Mouse (Mus musculus) brain, embryonic 18.5 days (tissue): Measurements from ENCODE around the gene Gm2431.
"Not testable (repeated sequence)": the region's sequence is repeated elsewhere in the genome, so short reads cannot be mapped to it uniquely, and the experiment has no call there.

Source experiments
- DNase-seq: peaks from one replicate; pipeline ENCODE4 v3.0.0-alpha.2; 2012; ENCODE audit warnings: low read depth, low spot score

Gene Gm2431

DNA sequence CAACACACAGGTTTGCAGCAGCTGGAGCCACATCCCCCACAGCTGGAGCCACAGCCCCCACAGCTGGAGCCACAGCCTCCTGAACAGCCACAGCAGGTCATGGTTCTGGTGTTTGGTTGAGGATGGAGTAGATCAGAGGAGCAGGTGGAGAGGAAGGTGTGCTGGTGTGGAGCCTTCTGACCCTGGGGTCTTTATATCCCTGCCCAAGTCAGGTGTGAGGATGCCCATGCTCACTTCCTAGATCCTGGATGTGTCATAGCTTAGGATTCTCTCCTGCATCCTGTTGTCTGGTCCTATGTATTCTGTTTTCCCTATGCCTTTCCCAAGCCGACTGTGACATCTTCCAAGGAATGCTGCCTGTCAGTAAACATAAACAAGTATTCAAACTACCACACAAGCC is at the start of gene Gm2431:
Gene Gm2431, minus strand, starts transcription at position 101 of the 400 bp plus-strand sequence.
- DNase-seq, result not testable (repeated sequence)

DNA sequence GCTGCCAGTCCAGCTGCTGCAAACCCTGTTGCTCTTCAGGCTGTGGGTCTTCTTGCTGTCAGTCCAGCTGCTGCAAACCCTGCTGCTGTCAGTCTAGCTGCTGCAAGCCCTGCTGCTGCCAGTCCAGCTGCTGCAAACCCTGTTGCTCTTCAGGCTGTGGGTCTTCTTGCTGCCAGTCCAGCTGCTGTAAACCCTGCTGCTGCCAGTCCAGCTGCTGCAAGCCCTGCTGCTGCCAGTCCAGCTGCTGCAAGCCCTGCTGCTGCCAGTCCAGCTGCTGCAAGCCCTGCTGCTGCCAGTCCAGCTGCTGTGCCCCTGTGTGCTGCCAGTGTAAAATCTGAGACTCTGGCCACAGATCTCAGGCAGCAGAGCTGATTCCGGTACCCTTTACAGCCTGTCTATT is 45.8 kb upstream of the Gm2431 start:
- DNase-seq, result not testable (repeated sequence)

DNA sequence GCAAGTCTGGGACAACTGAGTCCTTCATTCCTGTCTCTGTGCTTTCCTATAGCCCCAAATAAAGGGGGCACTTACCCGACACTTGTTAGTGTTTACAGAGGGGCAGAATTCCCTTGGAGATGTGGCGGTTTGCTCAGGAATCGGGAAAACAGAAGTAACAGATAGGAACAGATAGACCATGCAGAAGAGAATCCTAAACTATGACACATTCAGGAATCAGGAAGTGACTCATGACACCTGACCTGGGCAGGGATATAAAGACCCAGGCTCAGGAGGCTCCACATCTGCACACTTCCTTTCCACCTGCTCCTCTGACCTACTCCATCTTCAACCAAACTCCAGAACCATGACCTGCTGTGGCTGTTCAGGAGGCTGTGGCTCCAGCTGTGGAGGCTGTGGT is 45.1 kb upstream of the Gm2431 start, which contains the start of gene Krtap5-4:
Gene Krtap5-4, plus strand, starts transcription at position 301 of the 400 bp plus-strand sequence.
- no peak for DNase-seq

DNA sequence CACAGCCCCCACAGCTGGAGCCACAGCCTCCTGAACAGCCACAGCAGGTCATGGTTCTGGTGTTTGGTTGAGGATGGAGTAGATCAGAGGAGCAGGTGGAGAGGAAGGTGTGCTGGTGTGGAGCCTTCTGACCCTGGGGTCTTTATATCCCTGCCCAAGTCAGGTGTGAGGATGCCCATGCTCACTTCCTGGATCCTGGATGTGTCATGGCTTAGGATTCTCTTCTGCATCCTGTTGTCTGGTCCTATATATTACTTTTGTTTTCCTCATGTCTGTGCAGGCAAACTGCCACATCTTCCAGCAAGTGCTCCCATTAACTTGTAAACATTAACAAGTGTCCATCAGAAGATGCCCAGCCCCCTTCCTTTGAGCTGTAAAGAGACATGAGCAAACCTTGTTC is 38.9 kb upstream of the Gm2431 start, which contains the start of gene Krtap5-1:
Gene Krtap5-1, minus strand, starts transcription at position 101 of the 400 bp plus-strand sequence.
- not testable (repeated sequence) for DNase-seq

DNA sequence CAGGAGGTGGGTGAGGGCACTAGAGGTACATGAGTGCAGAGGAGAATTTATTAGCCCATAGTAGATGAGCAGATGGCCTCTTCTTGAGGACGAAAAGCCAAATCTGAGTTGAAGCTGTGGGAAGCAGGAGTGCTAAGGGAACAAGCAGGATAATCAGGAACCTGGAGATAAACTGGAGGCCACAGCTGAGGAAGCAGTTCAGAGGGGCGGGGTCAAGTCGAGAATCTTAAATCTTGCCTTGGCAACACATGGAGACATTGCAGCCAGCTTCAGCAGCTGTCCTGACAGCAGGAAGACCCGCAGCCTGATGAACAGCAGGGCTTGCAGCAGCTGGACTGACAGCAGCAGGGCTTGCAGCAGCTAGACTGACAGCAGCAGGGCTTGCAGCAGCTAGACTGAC is 38.0 kb upstream of the Gm2431 start:
- DNase-seq, result not testable (repeated sequence)

DNA sequence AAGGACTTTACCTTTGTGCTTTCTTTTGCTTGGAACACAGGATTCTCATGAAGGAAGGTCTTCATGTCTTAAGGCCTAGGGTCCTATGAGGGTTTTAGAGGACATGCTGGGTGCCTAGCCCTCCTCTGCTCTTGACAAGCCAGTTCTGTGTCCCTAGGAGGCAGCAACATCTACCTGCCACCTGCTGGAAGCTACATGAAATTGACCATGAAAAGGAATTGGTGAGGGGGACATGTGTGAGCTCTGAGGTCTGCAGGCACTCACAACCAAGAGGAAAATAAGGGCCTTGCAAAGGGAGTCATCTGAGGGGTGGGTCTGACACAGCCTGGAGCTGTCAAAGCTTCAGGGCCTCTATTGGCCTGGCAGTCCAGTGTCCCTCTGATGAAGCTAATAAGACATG is 37.3 kb upstream of the Gm2431 start:
- no peak for DNase-seq

DNA sequence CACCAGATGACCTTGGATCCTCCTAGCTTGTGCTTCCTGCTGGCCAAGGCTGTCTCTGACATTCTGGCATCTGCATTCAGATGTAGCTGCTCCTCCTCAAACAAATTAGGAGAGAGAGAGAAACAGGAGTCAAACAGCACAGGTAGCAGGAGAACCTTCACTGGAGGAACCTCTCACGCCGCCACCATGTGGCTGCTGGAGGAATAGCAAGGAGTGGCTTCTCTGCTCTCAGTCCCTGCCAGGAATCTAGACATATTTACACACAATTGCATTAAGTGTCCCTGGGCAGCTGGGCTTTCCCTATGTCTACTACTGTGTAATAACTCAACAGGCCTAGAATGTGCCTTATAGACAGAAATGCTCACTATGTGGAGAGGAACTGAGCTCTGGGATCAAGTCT is 35.7 kb upstream of the Gm2431 start:
- not testable (repeated sequence) for DNase-seq

DNA sequence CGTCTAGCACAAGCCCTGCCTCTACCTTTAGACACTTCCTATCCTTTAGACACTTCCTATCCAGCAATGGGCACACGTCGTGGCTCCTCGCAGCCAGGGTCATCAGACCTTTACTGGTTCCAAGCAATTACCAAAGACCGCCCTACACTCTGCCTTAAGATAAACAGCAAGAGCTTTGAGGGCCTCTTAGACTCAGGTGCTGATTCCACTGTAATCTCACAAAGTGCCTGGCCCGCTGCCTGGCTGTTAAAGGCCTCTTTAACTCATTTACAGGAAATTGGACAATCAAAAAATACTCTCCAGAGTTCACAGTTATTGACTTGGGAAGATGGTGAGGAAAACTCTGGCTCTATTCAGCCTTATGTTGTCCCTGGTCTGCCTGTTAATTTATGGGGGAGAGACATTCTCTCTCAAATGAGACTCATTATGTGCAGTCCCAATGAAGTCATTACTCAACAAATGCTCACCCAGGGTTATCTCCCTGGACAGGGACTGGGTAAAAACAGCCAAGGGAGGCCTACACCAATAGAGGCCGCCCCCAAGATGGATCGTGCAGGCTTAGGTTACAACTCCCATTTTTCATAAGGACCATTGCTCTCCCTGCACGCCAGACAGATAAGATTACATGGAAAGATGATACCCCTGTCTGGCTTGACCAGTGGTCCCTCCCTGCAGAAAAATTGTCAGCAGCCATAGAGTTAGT is 27.9 kb upstream of the Gm2431 start:
- not testable (repeated sequence) for DNase-seq

DNA sequence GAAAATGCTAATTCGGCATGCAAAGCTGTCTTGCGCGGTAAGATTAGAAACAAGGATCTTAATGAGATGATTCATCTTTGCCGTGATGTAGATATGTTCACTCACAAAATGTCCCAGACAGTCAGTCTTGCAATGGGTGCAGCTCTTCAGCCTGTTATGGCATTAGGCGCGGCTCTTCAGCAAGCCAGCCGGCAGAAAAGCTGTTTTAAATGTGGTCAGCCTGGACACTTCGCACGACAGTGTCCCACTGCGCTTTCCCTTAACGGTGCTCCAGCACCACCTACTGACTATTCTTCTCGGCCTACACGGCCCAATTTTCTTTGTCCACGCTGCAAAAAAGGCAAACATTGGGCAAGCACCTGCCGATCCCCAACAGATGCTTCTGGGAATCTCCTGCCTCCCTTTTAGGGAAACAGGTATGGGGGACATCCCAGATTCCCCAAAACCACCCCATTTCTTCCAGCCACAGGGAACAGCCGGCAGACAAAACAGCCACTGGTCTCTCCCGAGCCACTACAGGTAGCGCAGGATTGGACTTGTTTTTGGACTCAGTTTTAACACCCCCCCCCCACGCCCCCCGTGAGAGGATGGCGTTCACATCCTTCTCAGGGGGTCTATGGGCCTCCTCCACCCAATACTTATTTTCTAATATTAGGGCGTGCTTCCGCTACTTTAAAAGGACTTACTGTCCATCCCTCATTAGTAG is 27.1 kb upstream of the Gm2431 start:
- DNase-seq, result peak; percentile 22

DNA sequence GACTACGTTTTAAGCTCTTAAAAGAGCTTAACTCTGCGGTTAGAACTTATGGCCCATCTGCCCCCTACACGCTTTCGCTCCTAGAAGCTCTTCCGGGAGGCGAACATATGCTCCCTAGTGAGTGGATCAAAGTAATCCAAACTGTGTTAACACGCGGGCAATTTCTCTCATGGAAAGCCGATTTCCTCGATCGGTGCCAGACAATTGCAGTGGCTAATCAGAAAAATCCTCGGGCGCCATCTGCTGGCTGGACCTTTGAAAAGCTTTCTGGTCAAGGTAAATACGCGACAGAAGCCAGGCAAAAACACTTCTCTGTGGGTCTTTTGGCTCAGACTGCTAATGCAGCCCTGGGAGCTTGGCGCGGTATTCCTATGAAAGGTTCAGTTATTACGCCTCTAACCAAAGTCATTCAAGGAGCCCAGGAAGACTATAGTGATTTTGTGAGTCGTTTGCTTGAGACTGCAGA is 26.5 kb upstream of the Gm2431 start:
- DNase-seq, result peak; percentile 79

DNA sequence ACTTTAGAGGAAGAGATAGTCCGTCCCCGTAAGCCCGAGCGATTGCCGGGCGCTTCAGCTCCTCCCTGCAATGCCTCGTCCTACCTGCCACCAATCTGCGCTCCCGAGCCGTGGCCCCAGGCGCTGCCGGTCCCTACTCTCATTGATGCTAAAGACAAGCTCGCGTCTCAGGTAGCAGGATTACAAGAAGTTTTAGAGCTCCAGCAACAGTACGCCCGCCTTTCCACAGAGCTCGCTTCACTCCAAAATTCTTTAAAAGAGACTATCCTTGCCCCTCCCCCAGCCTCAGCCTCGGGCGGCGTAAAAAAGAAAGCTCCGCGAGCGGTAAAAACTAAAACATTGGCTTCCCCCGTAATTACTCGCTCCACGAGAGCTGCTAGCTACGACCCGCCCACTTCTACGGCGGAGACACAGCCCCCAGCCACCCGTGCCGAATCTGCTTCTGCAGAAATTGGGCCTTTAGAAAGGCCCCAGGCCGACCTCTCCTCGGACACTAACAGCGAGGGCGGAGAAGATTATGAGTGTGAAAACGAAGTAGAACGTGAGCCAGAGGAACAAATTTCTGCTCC is 26.0 kb upstream of the Gm2431 start:
- DNase-seq, result peak; percentile 14

DNA sequence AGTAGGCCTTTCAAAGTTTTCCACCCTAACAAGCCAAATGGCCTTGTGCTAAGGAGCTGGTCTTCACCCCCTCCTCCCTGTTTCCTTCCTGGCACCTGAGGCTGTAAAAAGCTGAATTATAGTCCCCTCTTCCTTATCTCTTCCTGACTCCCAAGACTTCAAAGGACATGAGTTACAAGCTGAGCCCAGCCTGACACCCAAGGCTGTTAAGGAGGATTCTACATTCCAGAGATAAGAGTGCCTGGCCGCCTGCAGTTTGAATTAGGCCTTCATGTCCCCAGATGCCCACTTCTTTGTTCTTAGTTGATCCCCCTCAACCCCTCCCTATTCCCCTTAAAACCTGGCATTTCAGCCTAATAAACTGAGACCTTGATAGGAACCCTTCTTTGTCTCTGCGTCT is 24.7 kb upstream of the Gm2431 start:
- DNase-seq, result not testable (repeated sequence)

DNA sequence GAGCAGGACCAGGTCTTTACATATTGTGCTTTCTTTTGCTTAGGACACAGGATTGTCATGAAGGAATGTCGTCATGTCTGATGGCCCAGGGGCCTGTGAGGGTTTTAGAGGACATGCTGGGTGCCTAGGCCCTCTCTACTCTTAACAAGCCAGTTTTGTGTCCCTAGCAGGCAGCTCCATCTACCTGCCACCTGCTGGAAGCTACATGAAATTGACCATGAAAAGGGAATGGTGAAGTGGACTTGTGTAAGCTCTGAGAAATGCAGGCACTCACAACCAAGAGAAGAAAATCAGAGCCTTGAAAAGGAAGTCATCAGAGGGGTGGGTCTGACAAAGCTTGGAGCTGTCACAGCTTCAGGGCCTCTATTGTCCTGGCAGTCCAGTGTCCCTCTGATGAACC is 21.1 kb upstream of the Gm2431 start:
- not testable (repeated sequence) for DNase-seq

DNA sequence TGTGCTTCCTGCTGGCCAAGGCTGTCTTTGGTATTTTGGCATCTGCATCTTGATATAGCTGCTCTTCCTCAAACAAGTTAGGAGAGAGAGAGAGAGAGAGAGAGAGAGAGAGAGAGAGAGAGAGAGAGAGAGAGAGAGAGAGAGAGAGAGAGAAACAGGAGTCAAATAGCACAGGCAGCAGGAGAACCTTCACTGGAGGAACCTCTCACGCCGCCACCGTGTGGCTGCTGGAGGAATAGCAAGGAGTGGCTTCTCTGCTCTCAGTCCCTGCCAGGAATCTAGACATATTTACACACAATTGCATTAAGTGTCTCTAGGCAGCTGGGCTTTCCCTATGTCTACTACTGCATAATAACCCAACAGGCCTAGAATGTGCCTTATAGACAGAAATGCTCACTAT is 20.0 kb upstream of the Gm2431 start:
- peak; percentile 20 for DNase-seq

DNA sequence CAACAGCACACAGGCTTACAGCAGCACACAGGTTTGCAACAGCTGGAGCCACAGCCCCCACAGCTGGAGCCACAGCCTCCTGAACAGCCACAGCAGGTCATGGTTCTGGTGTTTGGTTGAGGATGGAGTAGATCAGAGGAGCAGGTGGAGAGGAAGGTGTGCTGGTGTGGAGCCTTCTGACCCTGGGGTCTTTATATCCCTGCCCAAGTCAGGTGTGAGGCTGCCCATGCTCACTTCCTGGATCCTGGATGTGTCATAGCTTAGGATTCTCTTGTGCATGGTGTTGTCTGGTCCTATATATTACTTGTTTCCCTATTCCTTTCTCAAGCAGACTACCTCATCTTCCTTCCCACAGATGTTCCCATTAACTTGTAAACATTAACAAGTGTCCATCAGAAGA is 16.1 kb upstream of the Gm2431 start, which contains the start of gene Gm4559:
Gene Gm4559, minus strand, starts transcription at position 101 of the 400 bp plus-strand sequence.
- not testable (repeated sequence) for DNase-seq

DNA sequence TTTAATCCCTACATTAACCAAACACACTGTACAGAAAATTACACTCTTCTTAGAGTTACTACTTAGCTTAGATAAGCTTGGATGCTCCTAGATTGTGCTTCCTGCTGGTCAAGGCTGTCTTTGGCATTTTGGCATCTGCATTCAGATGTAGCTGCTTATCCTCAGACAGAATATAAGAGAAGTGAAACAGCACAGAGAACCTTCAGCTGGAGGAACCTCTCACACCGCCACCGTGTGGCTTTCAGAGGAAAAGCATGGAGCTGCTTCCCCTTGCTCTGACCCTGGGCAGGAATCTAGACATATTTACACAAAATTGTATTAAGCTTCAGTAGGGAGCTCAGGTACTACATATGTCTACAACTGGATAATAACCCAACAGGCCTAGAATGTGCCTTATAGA is 2.6 kb downstream of the Gm2431 start:
- no peak for DNase-seq

DNA sequence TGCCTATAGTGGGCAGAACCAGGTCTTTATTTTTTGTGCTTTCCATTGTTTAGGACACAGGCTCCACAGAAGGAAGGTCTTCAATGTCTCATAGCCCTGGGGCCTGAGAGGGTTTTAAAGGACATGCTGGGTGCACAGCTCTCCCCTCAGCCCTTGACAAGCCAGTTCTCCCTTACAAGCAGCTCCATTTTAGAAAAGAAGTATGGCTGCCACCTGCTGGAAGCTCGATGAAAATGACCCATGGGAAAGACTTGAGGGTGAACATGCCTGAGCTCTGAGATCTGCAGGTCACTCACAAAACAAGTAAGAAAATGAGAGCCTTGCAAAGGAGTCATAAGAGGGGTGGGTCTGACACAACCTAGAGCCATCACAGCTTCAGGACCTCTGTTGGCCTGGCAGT is 8.3 kb downstream of the Gm2431 start:
- DNase-seq, result no peak

DNA sequence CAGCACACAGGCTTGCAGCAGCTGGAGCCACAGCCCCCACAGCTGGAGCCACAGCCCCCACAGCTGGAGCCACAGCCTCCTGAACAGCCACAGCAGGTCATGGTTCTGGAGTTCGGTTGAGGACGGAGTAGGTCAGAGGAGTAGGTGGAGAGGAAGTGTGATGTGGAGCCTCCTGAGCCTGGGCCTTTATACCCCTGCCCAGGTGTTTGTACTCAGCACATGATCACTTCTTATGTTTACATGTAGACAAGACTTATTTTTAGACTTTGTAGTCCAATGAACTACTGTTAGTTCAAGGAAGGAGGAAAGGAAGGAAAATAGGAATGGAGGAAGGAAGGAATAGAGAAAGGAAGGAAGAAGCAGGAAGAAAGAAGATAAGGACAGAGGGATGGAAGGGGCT is 17.2 kb downstream of the Gm2431 start, which contains the start of gene Gm40460:
Gene Gm40460, minus strand, starts transcription at position 101 of the 400 bp plus-strand sequence.
- no peak for DNase-seq

DNA sequence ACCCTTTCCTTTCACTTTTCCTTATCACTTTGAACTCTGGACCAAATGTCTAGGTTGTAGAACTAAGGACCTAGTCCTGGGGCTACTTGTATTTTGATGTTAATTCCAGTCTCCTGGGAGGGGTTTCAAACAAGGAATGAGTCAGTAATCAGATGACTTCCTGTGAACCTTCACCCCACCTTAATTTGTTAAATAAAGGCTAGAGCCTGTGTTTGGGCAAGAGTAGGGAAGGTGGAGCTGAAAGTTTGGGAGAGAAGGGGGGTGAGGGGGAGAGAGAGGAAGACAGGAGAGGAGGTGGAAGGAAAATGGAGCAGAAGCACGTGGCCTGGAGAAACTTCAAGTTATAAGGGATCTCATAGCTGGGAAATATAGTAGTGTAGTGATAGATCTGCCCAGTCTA is 26.6 kb downstream of the Gm2431 start:
- no peak for DNase-seq

DNA sequence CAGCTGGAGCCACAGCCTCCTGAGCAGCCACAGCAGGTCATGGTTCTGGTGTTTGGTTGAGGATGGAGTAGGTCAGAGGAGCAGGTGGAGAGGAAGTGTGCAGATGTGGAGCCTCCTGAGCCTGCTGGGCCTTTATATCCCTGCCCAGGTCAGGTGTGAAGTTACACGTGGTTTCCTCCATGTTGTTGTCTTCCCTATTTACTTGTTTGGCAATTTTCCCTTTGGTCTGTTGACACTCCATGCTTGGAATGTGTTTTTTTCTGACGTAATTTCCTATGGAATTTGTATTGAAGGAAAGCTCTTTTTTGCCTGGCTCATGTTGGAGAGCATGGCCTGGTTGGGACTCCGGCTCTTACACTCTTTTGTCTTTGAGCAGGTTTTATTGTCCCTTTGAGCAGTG is 28.3 kb downstream of the Gm2431 start, which contains the start of gene Krtap5-5:
Gene Krtap5-5, minus strand, starts transcription at position 101 of the 400 bp plus-strand sequence.
- DNase-seq, result not testable (repeated sequence)

DNA sequence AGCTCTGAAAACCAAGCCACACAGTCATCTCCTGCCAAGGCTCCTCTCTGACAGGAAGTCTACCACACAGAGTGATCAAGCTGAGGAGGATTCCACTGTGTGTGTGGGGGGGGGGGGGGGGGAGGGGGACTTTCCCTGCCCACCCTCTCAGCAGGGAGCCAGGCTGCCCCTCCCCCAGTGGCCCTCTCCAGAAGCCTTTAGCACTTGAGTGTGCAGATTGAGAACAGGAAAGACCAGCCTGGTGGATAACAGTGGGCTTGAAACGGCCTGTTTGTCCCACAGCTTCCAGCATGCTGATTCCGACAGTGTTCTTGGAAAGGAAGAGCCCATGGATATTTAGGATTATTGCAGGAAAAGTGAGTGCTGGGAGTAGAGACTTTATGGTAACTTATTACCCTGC is 33.6 kb downstream of the Gm2431 start:
- DNase-seq, result no peak

DNA sequence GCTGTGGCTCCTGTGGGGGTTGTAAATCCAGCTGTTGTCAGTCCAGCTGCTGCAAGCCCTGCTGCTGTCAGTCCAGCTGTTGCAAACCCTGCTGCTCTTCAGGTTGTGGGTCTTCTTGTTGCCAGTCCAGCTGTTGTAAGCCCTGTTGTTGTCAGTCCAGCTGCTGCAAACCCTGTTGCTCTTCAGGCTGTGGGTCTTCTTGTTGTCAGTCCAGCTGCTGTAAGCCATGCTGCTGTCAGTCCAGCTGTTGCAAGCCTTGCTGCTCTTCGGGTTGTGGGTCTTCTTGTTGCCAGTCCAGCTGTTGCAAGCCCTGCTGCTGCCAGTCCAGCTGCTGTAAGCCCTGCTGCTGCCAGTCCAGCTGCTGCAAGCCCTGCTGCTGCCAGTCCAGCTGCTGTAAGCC is 46.0 kb downstream of the Gm2431 start:
- not testable (repeated sequence) for DNase-seq
